Mouse (Mus musculus): ENCODE results near the gene Zfp790. TPM values are rescaled to one million over a fixed set of nuclear protein-coding genes. Genes with fewer than 3 reads are reported as not detected.
"Not testable (repeated sequence)": the region's sequence is repeated elsewhere in the genome, so short reads cannot be mapped to it uniquely, and the experiment has no call there.

Gene Zfp790
- total RNA-seq, 2 experiments from 2014 or later = 17.9 to 18.4 TPM

GRCm38 (mm10) chr7:29839256-29839655 lies 23.3 kb downstream of the Zfp790 start:
- DNase-seq (ENCODE audit: low spot score in 2 of 2) = no peak

DNA sequence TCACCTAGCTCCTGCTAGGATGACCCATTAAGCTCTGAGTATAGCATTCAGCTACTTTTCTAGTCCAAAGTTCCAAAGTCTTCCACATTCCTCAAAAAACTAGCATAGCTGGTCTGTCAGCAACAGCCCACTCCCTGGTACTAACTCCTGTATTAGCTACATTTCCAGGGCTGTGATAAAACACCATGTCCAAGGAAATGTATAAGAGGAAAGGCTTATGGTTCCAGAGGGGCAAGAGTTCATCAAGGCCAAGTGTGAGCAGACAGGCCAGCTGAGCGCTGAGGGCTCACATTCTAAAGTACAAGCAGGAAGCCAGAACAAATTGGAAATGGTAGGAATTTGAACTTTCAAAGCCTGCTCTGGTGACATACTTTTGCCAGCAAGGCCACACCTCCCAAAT lies 26.2 kb downstream of the Zfp790 start:
- no peak for DNase-seq (ENCODE audit: low spot score in 2 of 2)

GRCm38 (mm10) chr7:29844616-29845015 lies 28.7 kb downstream of the Zfp790 start:
- DNase-seq (ENCODE audit: low spot score in 2 of 2) = no peak

- no peak for DNase-seq (ENCODE audit: low spot score in 2 of 2)
Measured at GRCm38 (mm10) chr7:29852831-29853218, 36.9 kb downstream of the Zfp790 start.

GRCm38 (mm10) chr7:29853219-29853842 lies 37.4 kb downstream of the Zfp790 start, which contains the start of gene Zfp940:
Gene Zfp940, minus strand, starts transcription at chr7:29853669.
- DNase-seq (ENCODE audit: low spot score in 2 of 2) = peak; percentile 21 to 51

DNA sequence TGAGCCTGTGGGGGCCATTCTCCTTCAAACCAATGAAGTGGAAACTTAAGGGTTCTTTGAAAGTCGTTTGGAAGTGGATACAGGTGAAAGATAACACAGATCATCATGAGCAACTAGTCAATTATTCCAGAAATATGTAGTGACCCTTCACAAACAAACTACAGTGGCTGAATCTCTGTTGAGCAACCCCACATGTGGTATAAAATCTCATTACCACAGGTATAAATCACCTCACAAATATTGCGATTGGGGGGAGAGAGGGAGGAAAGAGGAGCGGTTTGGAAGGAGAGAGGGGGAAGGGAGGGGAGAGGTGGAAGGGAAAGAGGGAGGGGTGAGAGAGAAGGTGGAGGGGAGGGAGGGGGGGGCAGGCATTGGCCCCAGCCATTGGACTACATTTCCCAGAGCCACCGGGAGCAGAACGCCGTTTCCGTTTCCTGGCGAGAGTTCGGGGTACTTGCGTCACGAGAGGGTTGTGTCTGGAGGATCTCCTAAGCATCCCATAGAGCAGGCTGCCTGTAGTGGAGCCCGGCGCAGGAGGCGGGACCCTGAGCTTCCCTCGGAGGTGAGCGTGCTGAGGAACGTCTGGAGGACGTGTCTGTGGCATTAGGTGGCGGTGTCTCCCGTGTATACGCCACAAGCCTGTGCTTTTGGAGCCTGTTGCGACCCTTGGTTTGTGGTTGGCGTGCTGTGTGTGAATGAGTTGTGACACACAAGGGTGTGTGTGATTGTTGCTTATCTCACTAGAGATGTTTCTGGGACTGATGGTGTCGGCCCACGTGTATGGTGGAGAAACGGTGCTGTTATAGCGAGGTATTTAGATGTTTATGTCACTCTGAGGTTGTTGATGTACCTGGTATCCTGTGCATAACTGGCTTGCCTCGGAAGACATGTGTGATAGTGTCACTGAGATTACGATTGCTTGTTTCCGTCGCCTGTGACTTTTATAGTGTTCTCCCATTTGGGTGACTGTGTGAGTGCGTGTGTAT lies 43.9 kb downstream of the Zfp790 start, which contains the start of gene Zfp420:
Gene Zfp420, plus strand, starts transcription at position 448 of the 986 bp plus-strand sequence.
- peak; percentile 41 to 68 for DNase-seq (ENCODE audit: low spot score in 2 of 2)

DNA sequence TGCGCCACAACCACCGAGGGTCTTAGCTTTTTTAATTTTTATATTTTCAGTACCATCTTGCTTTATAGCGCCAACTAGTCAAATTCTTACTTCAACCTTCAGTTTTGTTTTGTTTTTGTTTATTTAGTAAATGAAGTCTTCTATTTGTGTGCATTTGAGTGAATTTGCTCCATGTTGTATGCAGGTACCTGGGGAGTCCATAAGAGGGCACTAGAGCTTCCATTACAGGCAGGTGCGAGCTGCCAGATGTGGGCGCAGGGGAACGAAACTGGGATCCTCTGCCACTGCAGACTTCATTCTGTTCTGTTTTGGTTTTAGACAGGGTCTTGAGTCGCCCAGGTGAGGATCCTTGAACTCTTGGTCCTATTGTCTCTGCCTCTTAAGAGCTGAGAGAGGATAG lies 45.7 kb downstream of the Zfp790 start:
- DNase-seq (ENCODE audit: low spot score in 2 of 2) = no peak

GRCm38 (mm10) chr7:29874256-29874655 lies 58.3 kb downstream of the Zfp790 start:
- DNase-seq (ENCODE audit: low spot score in 2 of 2) = no peak

DNA sequence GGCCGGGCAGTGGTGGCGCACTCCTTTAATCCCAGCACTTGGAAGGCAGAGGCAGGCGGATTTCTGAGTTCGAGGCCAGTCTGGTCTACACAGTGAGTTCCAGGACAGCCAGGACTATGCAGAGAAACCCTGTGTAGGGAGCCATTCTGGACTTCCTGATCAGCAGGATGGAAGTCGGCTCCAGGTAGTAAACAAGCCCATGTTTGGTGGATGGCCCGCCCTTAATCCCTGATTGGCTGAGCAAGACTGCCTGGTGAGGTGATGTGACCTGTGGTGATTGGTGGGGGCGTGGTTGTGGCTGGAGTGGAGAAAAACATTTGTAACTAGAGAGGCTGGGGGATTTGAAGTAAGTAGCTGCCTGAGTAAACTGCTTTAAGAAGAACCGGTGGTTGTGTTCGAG lies 61.6 kb downstream of the Zfp790 start:
- DNase-seq (ENCODE audit: low spot score in 2 of 2) = not testable (repeated sequence)

- no peak for DNase-seq (ENCODE audit: low spot score in 2 of 2)
Measured at GRCm38 (mm10) chr7:29880056-29880455, 64.1 kb downstream of the Zfp790 start.

Small RNAs within 50 kb of the gene (microRNA-seq; reads per million reads assigned to microRNA genes)
- 2.9 reads per million, percentile 5 among the genes with 10 or more reads in this experiment for gene Mir1964

Other genes starting within 250 kb of the Zfp790 start
- gene Catsperg2, start 89.1 kb upstream of the Zfp790 start, total RNA-seq (2021) = under 1 TPM; 0.34 to 0.54 TPM
- gene Zfp84, start 47.6 kb upstream of the Zfp790 start, total RNA-seq (2021) = 10 to 100 TPM; 14.3 TPM
- 1 to 10 TPM; 6.8 to 7.3 TPM for gene Zfp30, start 32.1 kb upstream of the Zfp790 start, total RNA-seq (2021)
- 1 to 10 TPM; 2.4 to 2.5 TPM for gene Zfp940, start 37.6 kb downstream of the Zfp790 start, total RNA-seq (2021)
- gene Zfp420, start 43.9 kb downstream of the Zfp790 start, total RNA-seq (2021) = 1 to 10 TPM; 5.2 to 5.4 TPM
- 10 to 100 TPM; 15.4 to 16.6 TPM for gene Zfp27, start 90.5 kb downstream of the Zfp790 start, total RNA-seq (2021)
- gene Zfp383, start 92.1 kb downstream of the Zfp790 start, total RNA-seq (2021) = 10 to 100 TPM; 11.0 to 12.1 TPM
- gene Zfp74, start 138.0 kb downstream of the Zfp790 start, total RNA-seq (2021) = 10 to 100 TPM; 13.3 to 16.0 TPM
- 10 to 100 TPM; 22.8 to 26.2 TPM for gene Zfp568, start 167.8 kb downstream of the Zfp790 start, total RNA-seq (2021)
- gene Zfp14, start 235.3 kb downstream of the Zfp790 start, total RNA-seq (2021) = 1 to 10 TPM; 3.5 to 4.1 TPM